Mouse (Mus musculus): ENCODE results near the gene Nagk. TPM values are rescaled to one million over a fixed set of nuclear protein-coding genes. Genes with fewer than 3 reads are reported as not detected.
"Not testable (repeated sequence)": the region's sequence is repeated elsewhere in the genome, so short reads cannot be mapped to it uniquely, and the experiment has no call there.

Nagk gene
- polyA plus RNA-seq, 1 experiment from 2014 or later: 78.5 TPM

GRCm38 (mm10) chr6:83774126-83774525 lies 20.7 kb upstream of the Nagk start:
- no peak for DNase-seq (ENCODE audit: low spot score)
- peaks cover 11% of the 10 kb centered on the region for H3K4me1 ChIP-seq (ENCODE audit: control insufficient read depth, insufficient read depth, low read length)
- H3K4me3 ChIP-seq (ENCODE audit: low read depth, low read length): peak overlapping the region; percentile 88; the same call in 1 of the 2 replicates
- H3K9me3 ChIP-seq (replicated peaks; ENCODE audit: control insufficient read depth, low read length): no peaks in the 10 kb centered on the region
- ATAC-seq: no peak
- H3K36me3 ChIP-seq (ENCODE audit: control insufficient read depth, insufficient read depth, low read length): peaks cover 36% of the 10 kb centered on the region
- no peak overlapping the region for H3K27ac ChIP-seq (ENCODE audit: low read depth, low read length)
- peak overlapping the region; percentile 79 for H3K4me2 ChIP-seq (ENCODE audit: low read length)
- WGBS: 58% methylated on average over 9 of the region's 9 CpGs
- H3K9ac ChIP-seq (ENCODE audit: low read length): peak overlapping the region; percentile 96; the same call in 1 of the 2 replicates
- no peaks in the 10 kb centered on the region for H3K27me3 ChIP-seq (replicated peaks; ENCODE audit: control insufficient read depth, insufficient read depth, low read length)

GRCm38 (mm10) chr6:83774781-83775563 lies 19.8 kb upstream of the Nagk start:
- H3K4me3 ChIP-seq (ENCODE audit: low read depth, low read length): peak overlapping the region; percentile 88
- ATAC-seq (peak; percentile 40), DNase-seq (ENCODE audit: low spot score) (peak; percentile 11)
- no peaks in the 10 kb centered on the region for H3K27me3 ChIP-seq (replicated peaks; ENCODE audit: control insufficient read depth, insufficient read depth, low read length)
- H3K27ac ChIP-seq (ENCODE audit: low read depth, low read length): peak overlapping the region; percentile 58; the same call in 1 of the 2 replicates
- H3K4me1 ChIP-seq (ENCODE audit: control insufficient read depth, insufficient read depth, low read length): peaks cover 11% of the 10 kb centered on the region
- no peaks in the 10 kb centered on the region for H3K9me3 ChIP-seq (replicated peaks; ENCODE audit: control insufficient read depth, low read length)
- H3K4me2 ChIP-seq (ENCODE audit: low read length): peak overlapping the region; percentile 79
- H3K9ac ChIP-seq (ENCODE audit: low read length): peak overlapping the region; percentile 96
- H3K36me3 ChIP-seq (ENCODE audit: control insufficient read depth, insufficient read depth, low read length): peaks cover 28% of the 10 kb centered on the region
- WGBS: 2% methylated on average over 14 of the region's 14 CpGs

- peak; percentile 92 for DNase-seq (ENCODE audit: low spot score)
- Histone ChIP-seq H3K4me1 (ENCODE audit: control insufficient read depth, insufficient read depth, low read length) (peaks cover 11% of the 10 kb centered on the region), H3K4me3 (ENCODE audit: low read depth, low read length) (peak within 1 kb of the TSS; percentile 88), H3K4me2 (ENCODE audit: low read length) (peak within 1 kb of the TSS; percentile 79), H3K27me3 (replicated peaks; ENCODE audit: control insufficient read depth, insufficient read depth, low read length) (no peaks in the 10 kb centered on the region), H3K27ac (ENCODE audit: low read depth, low read length) (peak within 1 kb of the TSS; percentile 78), H3K9ac (ENCODE audit: low read length) (peak within 1 kb of the TSS; percentile 96), H3K36me3 (ENCODE audit: control insufficient read depth, insufficient read depth, low read length) (peaks cover 24% of the 10 kb centered on the region), H3K9me3 (replicated peaks; ENCODE audit: control insufficient read depth, low read length) (no peaks in the 10 kb centered on the region)
- ATAC-seq: peak; percentile 98
- under 1% methylated on average over 45 of the region's 45 CpGs for WGBS
These were observed 19.0 kb upstream of the Nagk start, which contains the start of gene Tex261 for GRCm38 (mm10) chr6:83775638-83776293. Gene Tex261, minus strand, starts transcription at chr6:83775813.

DNA sequence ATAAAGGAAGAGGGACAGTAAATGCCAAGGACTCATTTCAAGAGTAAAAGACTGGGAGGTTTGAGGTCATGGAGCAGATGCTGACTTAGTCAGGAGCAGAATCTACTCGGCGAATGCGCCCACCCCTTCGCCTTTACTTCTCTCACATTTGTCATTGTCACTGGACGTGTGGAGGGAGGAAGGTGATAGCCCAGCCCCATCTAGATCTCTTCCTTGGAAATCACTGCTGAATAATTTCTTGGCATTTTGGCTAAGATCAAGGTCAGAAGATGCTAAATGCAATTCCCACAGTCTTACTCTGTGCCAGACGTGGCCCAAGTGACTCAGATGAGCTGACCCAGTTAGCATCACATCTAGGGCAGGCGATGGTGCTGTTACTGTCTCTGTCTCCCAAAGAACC lies 16.5 kb upstream of the Nagk start:
- no peak for ATAC-seq
- Histone ChIP-seq H3K4me2 (ENCODE audit: low read length) (no peak overlapping the region), H3K36me3 (ENCODE audit: control insufficient read depth, insufficient read depth, low read length) (peaks cover 3% of the 10 kb centered on the region), H3K9ac (ENCODE audit: low read length) (no peak overlapping the region), H3K27ac (ENCODE audit: low read depth, low read length) (no peak overlapping the region), H3K9me3 (replicated peaks; ENCODE audit: control insufficient read depth, low read length) (no peaks in the 10 kb centered on the region), H3K4me1 (ENCODE audit: control insufficient read depth, insufficient read depth, low read length) (peaks cover 11% of the 10 kb centered on the region), H3K4me3 (ENCODE audit: low read depth, low read length) (no peak overlapping the region), H3K27me3 (replicated peaks; ENCODE audit: control insufficient read depth, insufficient read depth, low read length) (no peaks in the 10 kb centered on the region)
- no peak for DNase-seq (ENCODE audit: low spot score)
- 87% methylated on average over 7 of the region's 7 CpGs for WGBS

DNA sequence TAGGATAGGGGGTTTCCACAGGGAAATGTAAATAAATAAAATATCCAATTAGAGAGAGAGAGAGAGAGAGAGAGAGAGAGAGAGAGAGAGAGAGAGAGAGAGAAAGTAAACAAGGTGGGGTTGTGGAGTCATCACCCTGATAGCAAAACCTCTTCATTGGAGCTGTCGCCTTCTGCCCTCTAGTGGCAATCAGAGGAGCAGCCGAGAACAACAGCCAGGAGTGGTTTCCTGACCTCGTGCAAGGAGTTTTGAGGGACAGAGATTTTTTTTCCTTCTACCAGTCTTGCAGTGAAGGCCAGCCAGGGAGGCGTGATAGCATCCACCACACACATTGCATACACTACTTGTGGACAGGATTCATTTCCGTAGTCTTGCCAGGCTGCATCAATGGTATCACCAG lies 15.8 kb upstream of the Nagk start:
- ATAC-seq (no peak), DNase-seq (ENCODE audit: low spot score) (peak; percentile 65)
- H3K27ac ChIP-seq (ENCODE audit: low read depth, low read length): no peak overlapping the region
- H3K4me3 ChIP-seq (ENCODE audit: low read depth, low read length): no peak overlapping the region
- H3K9me3 ChIP-seq (replicated peaks; ENCODE audit: control insufficient read depth, low read length): no peaks in the 10 kb centered on the region
- H3K9ac ChIP-seq (ENCODE audit: low read length): no peak overlapping the region
- no peak overlapping the region for H3K4me2 ChIP-seq (ENCODE audit: low read length)
- peaks cover 10% of the 10 kb centered on the region for H3K4me1 ChIP-seq (ENCODE audit: control insufficient read depth, insufficient read depth, low read length)
- no peaks in the 10 kb centered on the region for H3K27me3 ChIP-seq (replicated peaks; ENCODE audit: control insufficient read depth, insufficient read depth, low read length)
- WGBS: 10% methylated on average over 5 of the region's 5 CpGs
- H3K36me3 ChIP-seq (ENCODE audit: control insufficient read depth, insufficient read depth, low read length): no peaks in the 10 kb centered on the region

DNA sequence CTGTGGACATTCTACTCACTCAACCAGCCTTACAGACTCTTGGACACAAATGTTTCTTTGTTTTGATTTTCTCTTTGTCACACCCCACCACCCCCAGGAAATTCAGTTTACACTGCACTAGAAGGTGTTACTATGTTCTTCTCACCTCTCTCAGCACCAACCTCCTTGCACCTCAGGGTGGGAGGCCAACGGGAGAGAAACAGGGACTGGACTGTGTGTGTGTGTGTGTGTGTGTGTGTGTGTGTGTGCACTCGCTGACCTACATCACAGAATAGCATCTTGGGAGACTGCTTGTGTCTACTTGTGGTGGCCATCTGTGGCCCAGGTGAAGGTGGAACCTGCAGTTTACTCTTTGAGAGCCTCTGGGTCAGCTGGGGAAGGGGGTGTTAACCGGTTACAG lies 8.4 kb upstream of the Nagk start:
- no peaks in the 10 kb centered on the region for H3K27me3 ChIP-seq (replicated peaks; ENCODE audit: control insufficient read depth, insufficient read depth, low read length)
- H3K9ac ChIP-seq (ENCODE audit: low read length): no peak overlapping the region
- H3K4me1 ChIP-seq (ENCODE audit: control insufficient read depth, insufficient read depth, low read length): no peaks in the 10 kb centered on the region
- H3K9me3 ChIP-seq (replicated peaks; ENCODE audit: control insufficient read depth, low read length): no peaks in the 10 kb centered on the region
- no peak overlapping the region for H3K27ac ChIP-seq (ENCODE audit: low read depth, low read length)
- no peak for DNase-seq (ENCODE audit: low spot score)
- no peak overlapping the region for H3K4me2 ChIP-seq (ENCODE audit: low read length)
- no peak overlapping the region for H3K4me3 ChIP-seq (ENCODE audit: low read depth, low read length)
- ATAC-seq: no peak
- H3K36me3 ChIP-seq (ENCODE audit: control insufficient read depth, insufficient read depth, low read length): no peaks in the 10 kb centered on the region
- 82% methylated on average over 3 of the region's 3 CpGs for WGBS

DNA sequence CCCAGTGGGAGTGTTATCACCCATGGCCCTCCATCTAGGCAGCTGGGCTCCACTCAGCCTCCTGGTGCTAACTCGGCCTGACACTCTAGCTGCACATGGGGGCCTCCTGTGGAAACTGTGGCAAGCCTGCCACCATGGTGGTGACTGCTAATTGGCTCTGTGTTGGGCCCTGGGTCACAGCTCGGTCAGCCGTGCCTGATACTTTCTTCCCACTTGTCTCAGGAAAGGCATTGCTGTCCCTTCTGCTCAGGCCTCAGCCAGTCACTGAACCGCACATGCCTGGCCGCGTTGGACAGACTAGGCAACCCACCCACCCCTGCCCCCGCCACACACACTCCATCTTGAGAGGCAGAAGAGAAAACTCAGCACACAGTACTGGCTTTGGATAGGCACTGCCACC lies 6.2 kb upstream of the Nagk start:
- DNase-seq (ENCODE audit: low spot score) (no peak), ATAC-seq (no peak)
- H3K9ac ChIP-seq (ENCODE audit: low read length): no peak overlapping the region
- no peak overlapping the region for H3K27ac ChIP-seq (ENCODE audit: low read depth, low read length)
- H3K9me3 ChIP-seq (replicated peaks; ENCODE audit: control insufficient read depth, low read length): no peaks in the 10 kb centered on the region
- WGBS: 35% methylated on average over 7 of the region's 7 CpGs
- H3K4me2 ChIP-seq (ENCODE audit: low read length): no peak overlapping the region
- H3K27me3 ChIP-seq (replicated peaks; ENCODE audit: control insufficient read depth, insufficient read depth, low read length): no peaks in the 10 kb centered on the region
- no peaks in the 10 kb centered on the region for H3K4me1 ChIP-seq (ENCODE audit: control insufficient read depth, insufficient read depth, low read length)
- H3K36me3 ChIP-seq (ENCODE audit: control insufficient read depth, insufficient read depth, low read length): no peaks in the 10 kb centered on the region
- no peak overlapping the region for H3K4me3 ChIP-seq (ENCODE audit: low read depth, low read length)

DNA sequence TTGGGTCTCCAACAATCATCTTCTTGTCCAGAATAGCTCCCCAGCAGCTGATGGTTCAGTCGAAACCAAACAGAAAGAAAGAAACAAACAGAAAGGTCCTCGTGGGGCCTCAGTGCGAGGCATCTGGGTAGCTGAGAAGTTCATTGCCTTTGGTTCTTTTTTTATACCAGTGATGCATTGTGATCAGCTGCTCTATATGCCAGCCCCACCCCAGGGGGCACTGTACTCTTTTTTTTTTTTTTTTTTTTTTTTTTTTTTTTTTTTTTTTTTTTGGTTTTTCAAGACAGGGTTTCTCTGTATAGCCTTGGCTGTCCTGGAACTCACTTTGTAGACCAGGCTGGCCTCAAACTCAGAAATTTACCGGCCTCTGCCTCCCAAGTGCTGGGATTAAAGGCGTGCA lies 4.2 kb upstream of the Nagk start:
- ATAC-seq; H3K9me3 ChIP-seq (replicated peaks; ENCODE audit: control insufficient read depth, low read length); H3K4me1 ChIP-seq (ENCODE audit: control insufficient read depth, insufficient read depth, low read length); H3K36me3 ChIP-seq (ENCODE audit: control insufficient read depth, insufficient read depth, low read length); H3K4me2 ChIP-seq (ENCODE audit: low read length); H3K4me3 ChIP-seq (ENCODE audit: low read depth, low read length); H3K27ac ChIP-seq (ENCODE audit: low read depth, low read length); DNase-seq (ENCODE audit: low spot score); H3K27me3 ChIP-seq (replicated peaks; ENCODE audit: control insufficient read depth, insufficient read depth, low read length); H3K9ac ChIP-seq (ENCODE audit: low read length): not testable (repeated sequence)
- WGBS: 84% methylated on average over 5 of the region's 5 CpGs

All from forebrain, embryonic 14.5 days (tissue).